Mouse (Mus musculus) gastrocnemius, postnatal 4 days (tissue): ENCODE data around the gene Itga1. TPM values are rescaled to one million over a fixed set of nuclear protein-coding genes. Genes with fewer than 3 reads are reported as not detected.

Experiments used
- DNase-seq, 2 experiments: peaks; one replicate each; pipeline ENCODE4 v3.0.0; 2021 to 2022; ENCODE audit warnings: low spot score in 2 of 2, mixed read lengths in 2 of 2
- total RNA-seq, 2 experiments: library from RNA; stranded (reverse); gene quantifications; 2 replicates each; pipeline ENCODE4 v1.2.3; 2021

Itga1 gene
- total RNA-seq, 2 experiments from 2014 or later: 37.7 to 40.4 TPM

DNA sequence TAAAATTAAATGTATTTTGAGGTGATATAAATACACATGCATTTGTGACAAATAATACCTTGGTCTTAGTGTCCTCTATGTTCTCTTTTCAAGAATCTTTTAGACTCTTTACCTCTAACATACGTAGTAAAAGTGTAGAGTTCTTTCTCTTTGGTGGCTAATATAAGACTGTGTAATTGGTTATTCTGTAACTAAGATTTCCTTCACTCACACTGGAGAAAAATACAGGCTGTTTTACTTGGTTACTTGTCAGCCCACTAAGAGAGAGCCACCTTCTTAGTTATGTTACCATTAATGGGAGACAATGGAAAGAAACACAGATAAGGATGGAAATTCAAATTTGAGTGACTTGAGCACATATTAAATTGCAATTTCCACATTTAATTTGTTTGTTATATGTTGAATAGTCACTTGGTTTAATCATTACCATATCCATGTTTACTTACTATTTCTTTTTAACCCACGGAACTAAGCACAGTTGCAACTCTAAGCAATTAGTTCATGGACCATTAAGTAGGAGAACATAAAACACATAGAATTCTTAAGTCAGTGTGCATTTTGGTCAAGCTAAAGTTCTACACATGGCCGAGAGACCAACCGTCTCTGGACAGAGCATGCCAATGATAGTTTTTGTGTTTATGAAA, 34.3 kb downstream of the Itga1 start:
- DNase-seq: no peak

DNA sequence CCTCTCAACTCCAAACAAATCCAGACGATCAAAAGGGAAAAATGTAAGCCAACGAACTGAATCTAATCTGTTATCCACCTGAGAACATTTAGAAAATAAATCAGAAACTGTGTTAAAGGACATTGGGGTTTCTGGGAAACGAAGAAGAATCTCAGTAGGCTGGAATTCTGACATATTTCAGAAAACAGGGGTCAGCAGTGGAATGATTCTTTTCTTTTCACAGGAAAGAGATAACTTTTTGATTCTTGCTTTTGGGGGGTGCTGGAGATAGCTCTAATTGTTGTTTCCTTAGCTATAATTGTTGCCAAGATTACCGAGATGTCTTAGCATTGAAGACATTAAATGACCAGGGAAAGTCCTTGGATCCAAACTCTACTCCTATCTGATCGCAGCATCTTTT, 44.2 kb downstream of the Itga1 start:
- no peak for DNase-seq

DNA sequence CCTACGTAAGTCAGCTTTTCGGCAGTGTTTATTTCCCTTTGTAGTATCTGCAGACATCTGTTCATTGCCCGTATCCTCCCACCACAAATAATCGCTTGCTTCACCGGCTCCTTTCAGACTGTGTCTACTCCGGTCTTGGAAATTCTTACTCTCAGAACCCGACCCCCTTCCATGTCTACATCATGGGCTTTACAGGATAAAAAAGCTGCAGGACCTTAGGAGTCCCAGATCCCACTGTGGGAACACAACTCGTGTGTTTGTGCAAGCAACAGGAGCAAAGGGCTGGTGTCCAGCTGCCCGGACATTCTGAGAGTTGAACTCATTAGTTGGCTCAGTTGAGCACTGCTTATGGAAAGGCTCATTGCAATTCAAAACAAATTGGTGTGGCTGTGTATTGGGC, 47.0 kb downstream of the Itga1 start:
- no peak for DNase-seq

GRCm38 (mm10) chr13:115052568-115052967, 49.2 kb downstream of the Itga1 start:
- no peak for DNase-seq

GRCm38 (mm10) chr13:115050660-115051559, 50.9 kb downstream of the Itga1 start:
- no peak for DNase-seq

DNA sequence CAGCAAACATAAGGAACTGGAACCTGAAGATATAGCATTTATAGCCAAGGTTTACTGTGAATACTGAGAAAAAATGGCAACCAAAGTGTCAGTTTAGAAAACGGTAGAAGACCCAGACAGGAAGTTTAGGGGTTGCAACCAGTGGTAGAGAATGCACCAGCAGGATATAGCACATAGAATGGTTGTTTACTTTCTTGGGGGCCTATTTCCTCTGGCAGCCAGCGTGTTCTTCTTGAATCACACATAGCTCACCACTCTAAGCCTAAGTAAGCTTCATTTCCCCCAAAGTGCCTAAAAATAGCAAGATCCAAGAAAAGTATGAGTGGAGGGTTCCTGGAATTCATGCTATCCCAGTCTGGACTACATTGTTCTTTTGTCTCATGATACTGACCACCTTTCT, 59.1 kb downstream of the Itga1 start:
- no peak for DNase-seq

DNA sequence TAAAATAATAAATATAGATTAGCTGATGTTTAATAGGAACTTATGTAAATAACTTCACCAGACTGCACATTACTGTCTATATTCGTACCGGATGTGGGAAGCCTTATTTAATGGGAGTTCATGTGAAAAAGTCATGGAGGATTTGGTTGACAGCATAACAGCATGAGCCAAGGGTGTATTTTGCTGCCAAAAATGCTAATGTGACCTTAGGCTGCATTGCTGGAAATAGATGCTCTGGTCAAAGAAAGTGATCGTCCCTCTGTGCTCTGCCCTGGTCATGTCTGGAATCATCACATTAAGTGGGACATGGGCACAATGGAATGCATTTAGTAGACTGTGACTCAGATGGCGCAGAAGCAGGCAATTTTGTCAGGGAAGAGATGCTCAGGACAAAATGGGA, 64.5 kb downstream of the Itga1 start:
- no peak for DNase-seq

DNA sequence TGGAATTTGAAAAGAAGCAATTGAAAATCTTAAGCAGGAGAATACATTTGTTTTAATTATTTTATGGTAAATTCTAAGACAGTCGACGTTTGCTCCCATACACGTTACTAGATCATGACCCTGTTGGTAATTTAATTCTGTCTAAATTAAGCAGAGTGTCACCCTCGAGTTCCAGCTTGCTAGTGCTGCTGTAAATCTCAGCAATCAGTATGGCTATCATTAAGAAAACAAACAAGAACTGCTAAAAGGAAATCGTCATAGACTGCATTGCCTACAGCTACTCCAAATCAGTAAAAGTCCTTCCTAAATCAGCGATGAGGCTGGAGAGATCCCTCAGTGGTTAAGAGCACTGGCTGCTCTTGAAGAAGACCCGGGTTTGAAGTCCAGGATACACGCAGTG, 66.4 kb downstream of the Itga1 start:
- no peak for DNase-seq

DNA sequence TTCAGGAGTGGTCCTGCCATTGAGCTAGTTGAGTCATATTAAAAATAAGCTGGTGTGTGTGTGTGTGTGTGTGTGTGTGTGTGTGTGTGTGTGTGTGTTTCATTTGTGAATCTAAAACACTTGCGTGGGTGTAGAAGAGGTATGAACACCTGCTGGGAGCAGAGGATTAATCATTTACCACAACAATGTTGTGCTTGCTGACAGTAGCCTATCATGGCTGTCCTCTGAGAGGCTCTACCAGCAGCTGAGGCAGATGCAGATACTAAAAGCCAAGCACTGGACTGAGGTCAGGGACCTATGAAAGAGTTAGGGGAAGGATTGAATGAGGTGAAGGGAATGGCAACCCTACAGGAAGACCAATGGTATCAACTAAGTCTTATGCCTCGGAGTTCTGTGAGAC, 68.6 kb downstream of the Itga1 start:
- DNase-seq: no peak

DNA sequence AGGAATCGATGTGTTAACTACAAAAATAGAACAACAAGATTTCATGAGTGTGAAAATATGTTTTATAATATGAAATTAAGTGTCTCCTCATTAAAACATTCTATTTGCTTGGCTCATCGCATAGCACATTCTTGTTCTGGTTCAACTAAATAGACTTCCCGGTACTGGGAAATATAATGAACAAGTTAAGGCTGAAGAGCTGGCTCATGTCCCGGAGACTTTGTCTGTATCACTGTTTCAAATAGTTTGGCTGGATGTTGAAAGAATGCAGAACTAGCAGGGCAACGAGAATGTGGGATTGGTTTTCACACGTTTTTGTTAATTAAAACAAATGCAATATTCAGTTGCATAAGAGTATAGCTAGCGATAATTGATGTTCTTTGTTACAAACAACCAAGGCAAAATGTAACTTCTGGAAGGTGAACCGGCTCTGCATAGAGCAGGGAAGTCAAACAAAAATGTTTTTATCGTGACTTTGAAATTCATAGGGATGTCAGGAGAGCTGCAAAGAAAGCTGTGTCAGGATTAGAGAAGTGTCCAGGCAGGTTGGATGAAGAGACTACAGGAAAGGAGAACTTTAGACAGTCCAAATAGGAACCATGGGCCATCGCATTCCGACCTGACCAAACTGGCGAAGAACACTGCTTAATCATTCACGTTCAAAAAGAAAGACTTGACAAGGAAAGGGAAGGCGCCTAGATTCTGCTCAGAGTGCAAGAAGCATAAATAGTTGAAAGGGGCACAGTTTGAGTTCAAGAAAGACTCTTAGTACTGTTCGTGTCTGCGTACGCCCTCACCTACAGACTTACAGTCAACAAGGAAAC, 70.4 kb downstream of the Itga1 start:
- no peak for DNase-seq

GRCm38 (mm10) chr13:115025394-115025793, 76.4 kb downstream of the Itga1 start:
- DNase-seq: no peak

DNA sequence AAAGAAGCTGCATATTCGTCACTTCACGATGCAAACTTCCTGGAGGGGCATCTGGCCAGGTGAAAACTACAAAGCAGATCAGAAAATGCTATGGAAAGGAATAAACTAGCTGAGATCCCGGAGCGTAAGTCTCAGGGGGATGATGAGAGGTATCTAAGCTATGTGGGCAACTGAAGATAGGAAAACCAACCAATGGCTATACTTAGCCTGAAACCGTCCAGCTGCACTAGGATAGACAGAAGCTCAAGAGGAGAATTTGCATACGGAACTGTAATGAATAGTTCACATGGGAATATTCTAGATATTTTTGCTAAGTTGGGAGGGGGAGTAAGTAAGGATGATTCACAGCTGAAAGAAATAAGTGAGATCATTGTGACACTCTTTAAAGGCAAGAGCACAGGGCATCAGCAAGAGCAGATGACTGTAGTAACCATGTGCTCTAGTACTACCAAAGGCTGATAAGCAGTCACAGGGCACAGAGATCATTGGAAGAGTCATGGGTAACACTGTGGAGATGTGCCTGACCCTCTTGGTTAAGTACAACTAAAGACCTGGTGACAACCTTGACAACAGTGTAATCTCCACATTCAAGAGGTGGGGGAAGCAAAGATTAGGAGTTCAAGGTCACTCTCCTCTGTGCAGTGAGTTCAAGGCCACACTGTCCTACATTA, 79.5 kb downstream of the Itga1 start:
- no peak for DNase-seq

GRCm38 (mm10) chr13:115021411-115021810, 80.4 kb downstream of the Itga1 start:
- DNase-seq: no peak

GRCm38 (mm10) chr13:115020727-115021126, 81.0 kb downstream of the Itga1 start:
- DNase-seq: no peak

DNA sequence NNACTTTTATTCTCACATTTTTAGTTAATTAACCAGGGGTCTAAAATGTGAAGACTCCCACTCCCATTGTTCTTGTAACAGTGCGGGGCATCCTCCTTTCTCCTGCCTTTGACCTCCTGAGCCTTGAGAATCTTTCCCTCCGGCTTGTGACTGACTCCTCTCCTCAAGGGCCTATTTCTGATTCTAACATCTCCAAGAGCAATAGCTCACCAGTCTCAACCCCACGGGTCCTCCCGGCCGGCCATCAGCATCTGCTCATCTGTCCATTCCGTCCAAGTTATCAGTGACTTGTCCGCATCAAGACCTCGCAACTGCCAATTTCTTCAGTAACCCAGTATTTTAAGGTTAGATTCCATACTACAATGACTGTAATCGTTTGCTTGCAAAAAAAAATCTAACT, 84.2 kb downstream of the Itga1 start:
- no peak for DNase-seq

GRCm38 (mm10) chr13:115011547-115011946, 90.2 kb downstream of the Itga1 start:
- DNase-seq: no peak

- DNase-seq: no peak
Observed at GRCm38 (mm10) chr13:115006213-115006835, 95.4 kb downstream of the Itga1 start.

DNA sequence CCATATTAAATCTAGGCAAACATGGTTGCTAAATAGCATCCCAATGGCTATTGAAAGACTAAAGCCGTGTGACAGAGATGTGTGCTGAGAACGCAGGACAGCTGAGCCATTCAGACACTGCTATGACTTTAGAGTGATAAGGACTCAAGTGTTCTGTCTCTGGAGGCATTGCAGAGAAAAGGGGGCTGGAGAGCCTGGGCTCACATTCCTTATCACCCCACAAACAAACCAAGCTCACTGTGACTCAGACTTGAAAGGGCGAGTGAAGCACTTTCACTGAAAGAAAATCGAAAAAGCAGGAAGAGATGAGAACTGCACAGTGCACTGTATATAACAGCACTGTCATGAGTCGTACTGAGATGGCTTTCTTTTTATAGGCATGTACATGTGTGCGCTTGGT, 96.4 kb downstream of the Itga1 start:
- no peak for DNase-seq

DNA sequence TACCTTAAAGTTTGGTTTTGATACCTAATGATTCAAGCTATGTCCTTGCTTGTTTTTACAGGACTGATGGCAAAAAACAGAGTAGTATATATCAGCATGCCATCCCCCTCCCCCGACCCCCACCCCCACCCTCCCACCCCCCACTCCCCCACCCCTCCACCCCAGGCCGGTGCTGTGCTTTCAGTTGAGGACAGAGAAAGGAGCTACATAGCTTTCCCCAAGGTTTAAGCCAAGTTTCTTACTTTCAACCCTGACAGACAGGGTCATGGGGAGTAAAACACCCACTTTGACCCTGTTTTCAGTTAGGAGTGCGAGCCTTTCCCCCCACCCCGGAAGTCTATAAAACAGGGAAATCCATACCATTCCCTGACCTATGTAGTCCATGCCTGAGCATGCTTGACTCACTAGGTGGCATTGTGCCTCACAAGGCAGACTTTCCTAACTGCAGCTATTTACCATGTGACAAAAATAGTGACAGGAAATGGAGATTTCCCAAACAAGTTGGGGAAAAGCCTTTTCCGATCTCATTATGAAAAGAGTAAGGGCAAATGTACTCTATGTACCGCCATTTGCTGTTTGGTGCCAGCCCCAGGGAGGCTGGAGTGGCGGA, 98.2 kb downstream of the Itga1 start:
- DNase-seq: no peak

DNA sequence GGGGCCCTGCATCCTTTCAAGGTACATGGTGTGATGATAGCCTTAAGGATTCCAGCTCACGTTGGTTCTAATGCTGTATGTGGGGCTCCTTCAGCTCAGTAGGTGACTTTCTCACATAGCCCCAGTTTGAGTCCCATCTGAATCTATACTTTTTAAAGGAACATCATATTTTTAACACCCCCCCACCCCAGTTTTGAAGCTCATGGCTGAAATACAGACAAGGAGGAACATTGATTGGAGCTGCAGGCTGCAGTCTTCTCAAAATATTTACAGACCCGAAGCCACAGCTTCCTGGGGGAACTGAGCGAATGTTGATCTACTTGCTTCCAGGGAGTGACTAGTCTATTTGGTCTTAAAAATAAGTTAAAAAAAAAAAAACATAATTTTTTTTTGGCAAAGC, 98.9 kb downstream of the Itga1 start:
- no peak for DNase-seq
